14 mouse cellular contexts compared by ENCODE assay signal in the genomic region with DNA sequence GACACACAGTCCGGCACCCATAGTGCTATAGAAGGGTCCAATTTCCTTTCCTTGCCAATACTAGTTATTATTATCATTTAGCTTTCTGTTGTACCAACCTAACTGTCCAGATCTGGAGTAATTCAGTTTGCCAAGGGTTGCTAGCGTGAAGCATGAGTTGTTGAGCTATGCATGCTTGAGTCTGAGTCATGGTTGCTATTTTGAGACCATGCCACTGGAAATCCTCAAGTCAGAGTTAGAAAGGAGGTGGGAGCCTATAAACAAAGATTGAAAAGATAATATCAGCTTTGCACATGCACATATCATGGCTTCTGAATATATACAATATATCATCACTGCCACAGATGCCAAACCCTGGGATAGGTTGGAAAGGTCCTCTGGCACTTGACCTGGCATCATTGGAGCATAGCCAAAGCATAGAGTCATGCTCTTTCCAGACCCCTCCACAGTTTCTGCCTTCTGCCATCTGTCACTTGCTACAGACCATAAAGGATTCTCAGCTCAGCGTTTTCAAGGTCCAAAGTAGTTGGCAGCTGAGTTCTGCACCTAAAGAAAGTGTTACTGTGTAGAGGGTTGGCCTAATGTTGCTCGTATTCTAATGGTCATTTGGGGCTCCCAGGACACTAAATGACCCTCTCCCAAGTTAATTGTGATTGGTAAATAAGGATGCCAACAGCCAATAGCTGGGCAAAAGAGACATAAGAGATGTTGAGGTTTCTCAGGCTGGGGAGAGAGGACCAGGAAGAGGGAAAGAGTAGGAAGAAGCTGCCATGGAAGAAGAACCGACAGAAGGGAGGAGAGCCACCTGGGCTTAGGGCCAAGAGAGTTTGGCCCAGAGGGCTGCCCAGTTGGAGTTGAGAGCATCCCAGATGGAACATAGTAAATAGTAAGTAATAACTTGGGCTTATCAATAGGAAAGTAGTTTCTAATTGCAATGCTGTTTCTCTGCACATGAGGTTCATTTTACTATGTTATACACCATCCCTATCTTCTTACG.
DNase-seq lines count a peak whose midpoint lies in the region; ATAC-seq and TF ChIP-seq lines count a peak whose summit lies in the region.
"Had no signal": no experiment of that assay in that cellular context is flagged by ENCODE, and none has a peak within 500 bp of the region (broad histone marks: within the 10 kb centered on the region; RNA-seq: fewer than 3 reads in every experiment).

No protein-coding gene starts in this region.

- peak; percentile 25 for DNase-seq in forebrain, postnatal 0 days
- DNase-seq in forebrain, embryonic 11.5 days (ENCODE audit: low spot score): no peak
- peak; percentile 29 to 50 for DNase-seq in layer of hippocampus, postnatal 10 days (ENCODE audit: low spot score in 2 of 2)
- no peak for DNase-seq in layer of hippocampus, adult 9-10 months (ENCODE audit: low spot score)
- DNase-seq in cerebellum, adult 11 months: peak; percentile 69
- peak; percentile 55 for DNase-seq in fibroblast of lung, adult 2 months (ENCODE audit: low read depth)
- DNase-seq in urinary bladder, adult 2 months (ENCODE audit: low spot score): no peak
- DNase-seq in limb, embryonic 10.5 days (ENCODE audit: low spot score): no peak
- DNase-seq: B cell, adult 2 months; kidney, adult 11 months; lung, adult 2 months; thymus, adult 18-20 months had no signal

- no peak overlapping the region for H3K27ac ChIP-seq in forebrain, postnatal 0 days (ENCODE audit: low read depth, low read length)
- no peak overlapping the region for H3K27ac ChIP-seq in forebrain, embryonic 11.5 days (ENCODE audit: low read depth, low read length)
- no peak overlapping the region for H3K27ac ChIP-seq in limb, embryonic 10.5 days
- H3K27ac ChIP-seq: embryonic facial prominence, embryonic 13.5 days; layer of hippocampus, adult 2 months had no signal

- ATAC-seq in forebrain, postnatal 0 days: no peak
- no peak for ATAC-seq in forebrain, embryonic 11.5 days (replicated peaks; ENCODE audit: low FRiP score)

- H3K9me3 ChIP-seq in forebrain, postnatal 0 days (ENCODE audit: low read length): no peaks in the 10 kb centered on the region
- H3K9me3 ChIP-seq in forebrain, embryonic 11.5 days (ENCODE audit: control insufficient read depth, low read length): no peaks in the 10 kb centered on the region
- H3K9me3 ChIP-seq in limb, embryonic 10.5 days (replicated peaks): no peaks in the 10 kb centered on the region
- H3K9me3 ChIP-seq: embryonic facial prominence, embryonic 13.5 days had no signal

- no peak overlapping the region for H3K4me2 ChIP-seq in forebrain, postnatal 0 days (ENCODE audit: low read depth)
- H3K4me2 ChIP-seq in forebrain, embryonic 11.5 days (ENCODE audit: low read depth, low read length, severe bottlenecking): no peak overlapping the region
- H3K4me2 ChIP-seq: embryonic facial prominence, embryonic 13.5 days had no signal

- H3K4me1 ChIP-seq in forebrain, postnatal 0 days (ENCODE audit: insufficient read depth): no peaks in the 10 kb centered on the region
- H3K4me1 ChIP-seq in forebrain, embryonic 11.5 days (replicated peaks; ENCODE audit: control insufficient read depth, insufficient read depth, low read length): no peaks in the 10 kb centered on the region
- H3K4me1 ChIP-seq in limb, embryonic 10.5 days: peaks cover 9% of the 10 kb centered on the region; the same call in 1 of the 2 replicates
- H3K4me1 ChIP-seq: embryonic facial prominence, embryonic 13.5 days had no signal

- WGBS in forebrain, postnatal 0 days: 66% methylated on average over 6 of the region's 6 CpGs
- WGBS in forebrain, embryonic 11.5 days: 91% methylated on average over 6 of the region's 6 CpGs
- WGBS in limb, embryonic 10.5 days: 92% methylated on average over 6 of the region's 6 CpGs

- H3K27me3 ChIP-seq in forebrain, postnatal 0 days (ENCODE audit: insufficient read depth, low read length): no peaks in the 10 kb centered on the region
- no peaks in the 10 kb centered on the region for H3K27me3 ChIP-seq in forebrain, embryonic 11.5 days (ENCODE audit: control insufficient read depth, insufficient read depth, low read length)
- H3K27me3 ChIP-seq in limb, embryonic 10.5 days (ENCODE audit: low read depth, poor library complexity, severe bottlenecking): no peaks in the 10 kb centered on the region
- H3K27me3 ChIP-seq: embryonic facial prominence, embryonic 13.5 days had no signal

- no peak overlapping the region for H3K4me3 ChIP-seq in forebrain, postnatal 0 days (ENCODE audit: low read depth, low read length)
- H3K4me3 ChIP-seq in forebrain, embryonic 11.5 days (ENCODE audit: low read depth, low read length): no peak overlapping the region
- H3K4me3 ChIP-seq in limb, embryonic 10.5 days: no peak overlapping the region
- H3K4me3 ChIP-seq: embryonic facial prominence, embryonic 13.5 days; layer of hippocampus, adult 2 months had no signal

- no peak overlapping the region for H3K9ac ChIP-seq in forebrain, postnatal 0 days
- H3K9ac ChIP-seq in forebrain, embryonic 11.5 days (ENCODE audit: low read length): no peak overlapping the region
- H3K9ac ChIP-seq: embryonic facial prominence, embryonic 13.5 days had no signal

- H3K36me3 ChIP-seq in forebrain, postnatal 0 days (ENCODE audit: insufficient read depth): no peaks in the 10 kb centered on the region
- H3K36me3 ChIP-seq in forebrain, embryonic 11.5 days (ENCODE audit: control insufficient read depth, insufficient read depth, low read length): no peaks in the 10 kb centered on the region
- H3K36me3 ChIP-seq in limb, embryonic 10.5 days: no peaks in the 10 kb centered on the region
- H3K36me3 ChIP-seq: embryonic facial prominence, embryonic 13.5 days had no signal

- TF ChIP-seq CTCF in forebrain, postnatal 0 days (IDR thresholded peaks at IDR 0.05; ENCODE audit: low read depth): no peak

Comparison
In these comparisons a context has a peak if more than half of its experiments do, and no peak if none do; other contexts are left out.
1. DNase-seq: peak in forebrain, postnatal 0 days (single experiment), layer of hippocampus, postnatal 10 days (2 of 2), cerebellum, adult 11 months (single experiment) and fibroblast of lung, adult 2 months (single experiment); none in forebrain, embryonic 11.5 days (single experiment), layer of hippocampus, adult 9-10 months (single experiment), urinary bladder, adult 2 months (single experiment) and limb, embryonic 10.5 days (single experiment).